Mouse (Mus musculus): Measurements from ENCODE around the gene Wipi1. TPM values are rescaled to one million over a fixed set of nuclear protein-coding genes. Genes with fewer than 3 reads are reported as not detected.
A peak's percentile ranks its signal among the peaks of the same experiment; 100 is the strongest.
"Not testable (repeated sequence)": the region's sequence is repeated elsewhere in the genome, so short reads cannot be mapped to it uniquely, and the experiment has no call there.

The Wipi1 gene
- polyA plus RNA-seq, 1 experiment from 2014 or later, result 43.2 TPM

DNA sequence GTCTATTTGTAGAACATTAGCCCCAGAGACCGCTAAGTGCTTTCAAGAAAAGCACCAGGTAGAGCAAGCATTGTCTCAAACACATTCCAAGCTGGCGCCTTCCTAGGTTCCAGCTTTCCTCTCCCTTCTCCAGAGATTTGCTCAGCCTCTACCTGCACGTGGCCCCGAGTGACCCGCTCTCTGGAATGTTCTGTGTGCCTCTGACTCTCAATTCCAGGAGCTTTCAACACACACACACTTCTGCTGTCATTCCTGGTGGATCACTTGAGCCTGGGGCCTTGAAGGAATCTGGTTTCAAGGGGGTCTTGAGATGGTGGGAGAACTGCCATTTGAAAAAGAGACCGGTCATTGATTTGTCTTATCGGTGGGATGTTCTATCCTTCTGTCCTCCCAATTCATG, 11.5 kb upstream of the Wipi1 start:
- 71% methylated on average over 7 of the region's 7 CpGs for WGBS
- ATAC-seq (ENCODE audit: insufficient read depth, low FRiP score), result no peak
- Histone ChIP-seq H3K9ac (ENCODE audit: low read length) (no peak overlapping the region), H3K4me3 (replicated peaks; ENCODE audit: low read length) (no peak overlapping the region), H3K9me3 (replicated peaks; ENCODE audit: control insufficient read depth, low read length) (no peaks in the 10 kb centered on the region), H3K36me3 (ENCODE audit: control insufficient read depth, insufficient read depth, low read length) (no peaks in the 10 kb centered on the region), H3K27me3 (ENCODE audit: control insufficient read depth, insufficient read depth, low read length) (no peaks in the 10 kb centered on the region), H3K4me1 (ENCODE audit: control insufficient read depth, insufficient read depth, low read length) (0 out of 2 replicates have a peak, but pooled peaks cover 4% of the 10 kb centered on the region), H3K27ac (ENCODE audit: low read length) (no peak overlapping the region), H3K4me2 (ENCODE audit: low read depth, low read length) (no peak overlapping the region)

DNA sequence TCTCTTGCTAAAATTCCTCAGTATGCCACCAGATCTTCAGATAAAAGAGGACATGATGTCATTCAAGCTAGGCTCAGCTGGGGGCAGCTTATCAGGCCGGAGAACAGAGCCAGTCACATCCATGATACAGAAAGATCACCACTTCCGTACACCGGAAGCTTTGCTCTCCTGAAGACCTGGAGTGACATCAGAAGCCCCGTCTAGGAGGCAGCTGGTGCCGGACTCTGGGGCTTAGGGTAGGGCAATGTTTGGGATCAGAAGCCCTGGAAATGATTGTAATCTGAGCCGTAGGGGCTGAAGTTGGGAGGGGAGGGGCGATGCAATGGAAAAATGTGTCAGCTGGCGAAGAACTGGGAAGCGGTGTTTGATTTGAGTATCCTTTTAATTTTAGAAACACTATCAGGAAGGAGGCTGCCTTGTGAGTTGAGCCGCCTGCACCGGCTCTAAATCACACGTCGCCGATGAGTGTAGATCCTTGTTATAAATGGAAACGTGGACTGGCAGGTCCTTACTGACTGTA, 10.8 kb upstream of the Wipi1 start:
- Histone ChIP-seq H3K9me3 (replicated peaks; ENCODE audit: control insufficient read depth, low read length) (no peaks in the 10 kb centered on the region), H3K4me3 (replicated peaks; ENCODE audit: low read length) (peak overlapping the region; percentile 23), H3K27me3 (ENCODE audit: control insufficient read depth, insufficient read depth, low read length) (no peaks in the 10 kb centered on the region), H3K36me3 (ENCODE audit: control insufficient read depth, insufficient read depth, low read length) (no peaks in the 10 kb centered on the region), H3K4me1 (ENCODE audit: control insufficient read depth, insufficient read depth, low read length) (0 out of 2 replicates have a peak, but pooled peaks cover 4% of the 10 kb centered on the region), H3K27ac (ENCODE audit: low read length) (no peak overlapping the region), H3K9ac (ENCODE audit: low read length) (peak overlapping the region; percentile 66), H3K4me2 (ENCODE audit: low read depth, low read length) (peak overlapping the region; percentile 47)
- no peak for ATAC-seq (ENCODE audit: insufficient read depth, low FRiP score)
- WGBS, result 10% methylated on average over 15 of the region's 15 CpGs

DNA sequence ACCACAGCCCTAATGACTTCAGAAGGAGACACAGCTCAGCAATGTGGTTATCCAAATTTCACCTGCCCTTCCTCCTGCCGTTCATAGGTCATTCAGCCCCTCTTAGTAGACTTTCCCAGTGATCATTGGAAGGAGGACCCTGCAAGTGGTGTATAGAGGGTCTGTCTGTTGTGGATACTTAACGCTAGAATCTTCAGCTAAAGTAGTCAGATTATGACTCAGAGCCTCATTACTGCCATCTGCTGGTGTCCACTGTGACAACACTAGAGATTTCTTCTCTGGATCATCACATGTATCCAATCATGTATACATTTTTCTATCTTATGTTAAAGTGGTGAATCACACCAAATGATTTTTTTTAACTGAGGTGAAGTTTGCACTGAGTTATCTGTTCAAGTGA, 9.4 kb upstream of the Wipi1 start:
- no peaks in the 10 kb centered on the region for H3K36me3 ChIP-seq (ENCODE audit: control insufficient read depth, insufficient read depth, low read length)
- no peak overlapping the region for H3K4me2 ChIP-seq (ENCODE audit: low read depth, low read length)
- H3K9me3 ChIP-seq (replicated peaks; ENCODE audit: control insufficient read depth, low read length), result no peaks in the 10 kb centered on the region
- H3K4me1 ChIP-seq (ENCODE audit: control insufficient read depth, insufficient read depth, low read length), result 0 out of 2 replicates have a peak, but pooled peaks cover 4% of the 10 kb centered on the region
- no peak overlapping the region for H3K27ac ChIP-seq (ENCODE audit: low read length)
- H3K27me3 ChIP-seq (ENCODE audit: control insufficient read depth, insufficient read depth, low read length), result no peaks in the 10 kb centered on the region
- H3K4me3 ChIP-seq (replicated peaks; ENCODE audit: low read length), result no peak overlapping the region
- 16% methylated on average over 2 of the region's 2 CpGs for WGBS
- H3K9ac ChIP-seq (ENCODE audit: low read length), result no peak overlapping the region
- no peak for ATAC-seq (ENCODE audit: insufficient read depth, low FRiP score)

DNA sequence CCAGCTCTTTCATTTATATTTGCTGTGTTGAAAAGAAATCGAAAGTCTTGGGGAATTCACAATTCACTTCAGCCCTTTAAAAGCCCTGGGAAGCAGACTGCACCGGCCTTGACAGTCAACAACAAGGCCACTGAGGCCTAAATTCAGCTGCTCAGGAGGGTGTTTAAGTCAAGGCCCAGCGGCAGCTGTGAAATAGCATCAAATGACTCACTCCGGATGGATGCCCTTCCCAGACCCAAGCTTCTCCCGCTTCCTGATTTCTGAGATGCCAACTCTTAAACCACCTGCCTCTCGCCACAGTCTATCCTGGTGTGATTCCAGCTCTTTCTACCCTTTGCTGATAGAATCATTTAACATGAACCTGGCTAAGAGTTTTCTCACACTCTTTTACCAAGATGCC, 8.6 kb upstream of the Wipi1 start:
- Histone ChIP-seq H3K36me3 (ENCODE audit: control insufficient read depth, insufficient read depth, low read length) (no peaks in the 10 kb centered on the region), H3K4me1 (ENCODE audit: control insufficient read depth, insufficient read depth, low read length) (0 out of 2 replicates have a peak, but pooled peaks cover 4% of the 10 kb centered on the region), H3K9ac (ENCODE audit: low read length) (no peak overlapping the region), H3K9me3 (replicated peaks; ENCODE audit: control insufficient read depth, low read length) (peaks cover 3% of the 10 kb centered on the region; the same call in 1 of the 2 replicates), H3K27me3 (ENCODE audit: control insufficient read depth, insufficient read depth, low read length) (no peaks in the 10 kb centered on the region), H3K27ac (ENCODE audit: low read length) (no peak overlapping the region), H3K4me3 (replicated peaks; ENCODE audit: low read length) (no peak overlapping the region), H3K4me2 (ENCODE audit: low read depth, low read length) (no peak overlapping the region)
- no peak for ATAC-seq (ENCODE audit: insufficient read depth, low FRiP score)
- WGBS, result 76% methylated on average over 6 of the region's 6 CpGs

DNA sequence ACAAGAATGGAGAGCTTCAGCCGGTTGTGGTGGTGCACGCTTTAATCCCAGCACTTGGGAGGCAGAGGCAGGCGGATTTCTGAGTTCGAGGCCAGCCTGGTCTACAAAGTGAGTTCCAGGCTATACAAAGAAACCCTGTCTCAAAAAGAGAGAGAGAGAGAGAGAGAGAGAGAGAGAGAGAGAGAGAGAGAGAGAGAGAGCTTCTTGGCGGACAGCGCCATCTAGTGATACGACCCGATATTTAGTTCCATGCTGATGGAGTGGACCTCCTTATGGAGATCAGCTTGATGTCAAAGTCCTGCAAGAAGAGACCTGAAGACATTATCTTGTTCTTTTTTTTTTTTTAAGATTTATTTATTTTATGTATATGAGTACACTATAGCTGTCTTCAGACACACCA, 7.3 kb upstream of the Wipi1 start:
- H3K4me3 ChIP-seq (replicated peaks; ENCODE audit: low read length); H3K27me3 ChIP-seq (ENCODE audit: control insufficient read depth, insufficient read depth, low read length); H3K36me3 ChIP-seq (ENCODE audit: control insufficient read depth, insufficient read depth, low read length); ATAC-seq (ENCODE audit: insufficient read depth, low FRiP score); H3K9me3 ChIP-seq (replicated peaks; ENCODE audit: control insufficient read depth, low read length); H3K4me1 ChIP-seq (ENCODE audit: control insufficient read depth, insufficient read depth, low read length); H3K4me2 ChIP-seq (ENCODE audit: low read depth, low read length); H3K27ac ChIP-seq (ENCODE audit: low read length); H3K9ac ChIP-seq (ENCODE audit: low read length): not testable (repeated sequence)
- 34% methylated on average over 8 of the region's 8 CpGs for WGBS

DNA sequence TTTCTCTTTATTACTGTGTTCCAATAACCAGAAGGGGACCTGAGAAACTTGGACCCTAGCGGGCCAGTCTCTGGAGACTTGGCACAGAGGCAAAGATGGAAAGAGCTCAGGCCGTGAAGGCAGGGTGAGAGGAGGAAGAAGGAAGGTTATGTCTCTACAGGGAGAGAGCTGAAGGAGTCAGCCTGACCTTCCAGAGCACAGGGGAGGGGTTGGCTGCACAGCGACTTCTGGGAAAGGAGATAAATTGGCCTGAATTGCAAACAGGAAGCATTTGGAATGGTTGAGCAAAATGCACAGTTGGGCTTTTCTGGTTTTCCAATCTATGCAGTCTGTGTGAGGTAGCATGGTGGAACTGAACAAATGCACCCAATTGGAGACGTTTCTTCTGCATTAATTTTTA, 5.0 kb upstream of the Wipi1 start:
- WGBS, result 39% methylated on average over 4 of the region's 4 CpGs
- Histone ChIP-seq H3K4me1 (ENCODE audit: control insufficient read depth, insufficient read depth, low read length) (peaks cover 4% of the 10 kb centered on the region; the same call in 1 of the 2 replicates), H3K4me2 (ENCODE audit: low read depth, low read length) (no peak overlapping the region), H3K36me3 (ENCODE audit: control insufficient read depth, insufficient read depth, low read length) (no peaks in the 10 kb centered on the region), H3K9me3 (replicated peaks; ENCODE audit: control insufficient read depth, low read length) (peaks cover 3% of the 10 kb centered on the region; the same call in 1 of the 2 replicates), H3K9ac (ENCODE audit: low read length) (no peak overlapping the region), H3K27me3 (ENCODE audit: control insufficient read depth, insufficient read depth, low read length) (no peaks in the 10 kb centered on the region), H3K27ac (ENCODE audit: low read length) (peak overlapping the region; percentile 5; the same call in 1 of the 2 replicates), H3K4me3 (replicated peaks; ENCODE audit: low read length) (no peak overlapping the region)
- ATAC-seq (ENCODE audit: insufficient read depth, low FRiP score), result no peak

DNA sequence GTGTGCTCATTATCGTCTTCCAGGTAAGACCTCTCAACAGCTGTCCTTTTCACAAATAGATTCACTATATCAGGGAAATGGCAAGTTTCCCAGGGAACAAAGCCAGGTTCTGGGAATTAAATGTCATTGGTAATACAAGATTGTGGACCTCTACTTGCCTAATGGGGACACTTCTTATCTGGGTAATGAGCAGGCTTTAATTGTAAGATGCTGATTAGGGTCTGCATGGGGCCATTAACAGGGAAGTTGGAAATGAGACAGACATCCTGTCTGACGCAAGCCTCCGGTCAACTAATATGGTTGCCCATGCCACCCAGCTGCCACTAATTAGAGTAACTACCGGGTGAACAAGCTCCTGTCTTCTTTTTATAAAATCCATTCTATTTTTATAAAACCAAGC, 4.6 kb upstream of the Wipi1 start:
- Histone ChIP-seq H3K9ac (ENCODE audit: low read length) (no peak overlapping the region), H3K27ac (ENCODE audit: low read length) (peak overlapping the region; percentile 5; the same call in 1 of the 2 replicates)

DNA sequence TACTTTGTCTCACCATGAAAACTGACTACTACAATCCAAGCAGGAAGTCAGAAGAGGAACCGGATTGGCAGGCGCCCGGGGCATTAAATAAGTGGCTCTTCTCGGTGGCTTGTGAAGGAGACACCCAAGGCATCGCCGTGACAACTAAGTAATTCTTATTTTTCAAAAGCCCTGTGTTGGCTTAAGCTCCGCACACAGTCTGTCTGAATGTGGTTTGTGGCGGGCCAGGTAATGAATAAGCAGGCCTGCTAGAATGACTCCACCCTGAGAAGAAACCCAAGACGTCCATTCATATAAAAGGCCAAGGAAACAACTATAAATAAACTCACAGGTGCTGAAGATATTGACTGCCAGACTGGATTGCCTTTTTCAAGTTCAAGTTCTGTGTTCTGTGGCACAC, 3.5 kb upstream of the Wipi1 start:
- Histone ChIP-seq H3K4me1 (ENCODE audit: control insufficient read depth, insufficient read depth, low read length) (peaks cover 6% of the 10 kb centered on the region; the same call in 1 of the 2 replicates), H3K4me3 (replicated peaks; ENCODE audit: low read length) (no peak overlapping the region), H3K36me3 (ENCODE audit: control insufficient read depth, insufficient read depth, low read length) (no peaks in the 10 kb centered on the region), H3K4me2 (ENCODE audit: low read depth, low read length) (no peak overlapping the region), H3K9ac (ENCODE audit: low read length) (no peak overlapping the region), H3K9me3 (replicated peaks; ENCODE audit: control insufficient read depth, low read length) (peaks cover 3% of the 10 kb centered on the region; the same call in 1 of the 2 replicates), H3K27ac (ENCODE audit: low read length) (no peak overlapping the region), H3K27me3 (ENCODE audit: control insufficient read depth, insufficient read depth, low read length) (no peaks in the 10 kb centered on the region)
- ATAC-seq (ENCODE audit: insufficient read depth, low FRiP score), result no peak
- WGBS, result 56% methylated on average over 9 of the region's 9 CpGs

More for the DNA sequence above, 4.6 kb upstream of the Wipi1 start:
- Histone ChIP-seq H3K36me3 (ENCODE audit: control insufficient read depth, insufficient read depth, low read length) (no peaks in the 10 kb centered on the region), H3K4me3 (replicated peaks; ENCODE audit: low read length) (no peak overlapping the region), H3K9me3 (replicated peaks; ENCODE audit: control insufficient read depth, low read length) (peaks cover 3% of the 10 kb centered on the region; the same call in 1 of the 2 replicates), H3K27me3 (ENCODE audit: control insufficient read depth, insufficient read depth, low read length) (no peaks in the 10 kb centered on the region), H3K4me1 (ENCODE audit: control insufficient read depth, insufficient read depth, low read length) (peaks cover 4% of the 10 kb centered on the region; the same call in 1 of the 2 replicates), H3K4me2 (ENCODE audit: low read depth, low read length) (no peak overlapping the region)
- WGBS, result 79% methylated on average over 4 of the region's 4 CpGs
- ATAC-seq (ENCODE audit: insufficient read depth, low FRiP score), result no peak

DNA sequence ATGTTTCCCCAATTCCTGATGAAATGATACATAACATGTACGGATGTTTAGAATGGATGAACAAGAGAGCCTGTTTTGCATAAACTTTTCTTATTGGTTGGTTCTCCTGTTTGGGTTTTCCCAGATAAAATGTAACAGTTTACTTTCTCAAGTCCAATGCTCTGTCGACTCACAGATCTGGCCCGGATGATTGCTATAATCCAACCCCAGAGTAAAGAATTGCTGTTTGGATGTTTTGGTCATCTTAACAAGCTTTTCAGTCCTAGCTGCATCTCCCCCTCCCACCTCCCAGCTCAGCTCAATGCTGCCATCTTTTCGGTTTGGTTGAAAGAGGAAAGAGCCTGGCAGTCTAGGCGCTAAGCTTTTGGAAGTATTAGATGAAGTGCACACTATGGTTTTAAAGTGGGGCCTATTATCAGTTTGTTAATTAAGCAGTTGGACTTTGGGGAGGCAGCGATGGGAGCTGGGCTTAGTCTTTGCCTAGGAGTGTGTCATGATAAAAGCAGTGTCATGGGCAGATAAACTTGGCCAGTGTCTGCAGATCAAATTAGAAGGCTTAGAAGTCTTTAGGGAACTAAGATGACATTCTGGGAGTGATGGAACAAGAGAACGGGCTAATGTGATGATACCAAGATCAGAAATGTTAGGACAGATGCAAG, 1.2 kb upstream of the Wipi1 start:
- no peak overlapping the region for H3K4me3 ChIP-seq (replicated peaks; ENCODE audit: low read length)
- no peak overlapping the region for H3K9ac ChIP-seq (ENCODE audit: low read length)
- no peak overlapping the region for H3K27ac ChIP-seq (ENCODE audit: low read length)
- H3K9me3 ChIP-seq (replicated peaks; ENCODE audit: control insufficient read depth, low read length), result peaks cover 3% of the 10 kb centered on the region; the same call in 1 of the 2 replicates
- no peaks in the 10 kb centered on the region for H3K36me3 ChIP-seq (ENCODE audit: control insufficient read depth, insufficient read depth, low read length)
- H3K4me1 ChIP-seq (ENCODE audit: control insufficient read depth, insufficient read depth, low read length), result peaks cover 15% of the 10 kb centered on the region
- 55% methylated on average over 7 of the region's 7 CpGs for WGBS
- no peak for ATAC-seq (ENCODE audit: insufficient read depth, low FRiP score)
- H3K27me3 ChIP-seq (ENCODE audit: control insufficient read depth, insufficient read depth, low read length), result no peaks in the 10 kb centered on the region
- no peak overlapping the region for H3K4me2 ChIP-seq (ENCODE audit: low read depth, low read length)

Data from stomach, embryonic 16.5 days (tissue).